Mouse (Mus musculus) thymus, postnatal 14 days (tissue): ENCODE measurements around the gene Cracr2b.
"Not testable (repeated sequence)": the region's sequence is repeated elsewhere in the genome, so short reads cannot be mapped to it uniquely, and the experiment has no call there.

Experiments used
- DNase-seq: peaks from one replicate; pipeline ENCODE4 v3.0.0; 2021

Cracr2b gene

GRCm38 (mm10) chr7:141433517-141434400 lies 27.1 kb upstream of the Cracr2b start:
- peak; percentile 5 for DNase-seq

GRCm38 (mm10) chr7:141434464-141434863 lies 26.4 kb upstream of the Cracr2b start:
- DNase-seq: peak; percentile 48

GRCm38 (mm10) chr7:141435129-141435855 lies 25.6 kb upstream of the Cracr2b start:
- DNase-seq: peak; percentile 77

GRCm38 (mm10) chr7:141435856-141436522 lies 24.9 kb upstream of the Cracr2b start:
- DNase-seq: peak; percentile 9

GRCm38 (mm10) chr7:141436523-141436892 lies 24.4 kb upstream of the Cracr2b start:
- no peak for DNase-seq

GRCm38 (mm10) chr7:141437178-141438120 lies 23.4 kb upstream of the Cracr2b start, which contains the start of gene Slc25a22:
Gene Slc25a22, minus strand, starts transcription at chr7:141437892.
- peak; percentile 89 for DNase-seq

- no peak for DNase-seq
These were observed 22.5 kb upstream of the Cracr2b start for GRCm38 (mm10) chr7:141438201-141438968.

GRCm38 (mm10) chr7:141439140-141439679 lies 21.7 kb upstream of the Cracr2b start:
- DNase-seq: no peak

- DNase-seq: no peak
These were observed 21.1 kb upstream of the Cracr2b start for GRCm38 (mm10) chr7:141439811-141440210.

- peak; percentile 57 for DNase-seq
These were observed 20.3 kb upstream of the Cracr2b start for GRCm38 (mm10) chr7:141440613-141441012.

GRCm38 (mm10) chr7:141441460-141441859 lies 19.4 kb upstream of the Cracr2b start:
- no peak for DNase-seq

- DNase-seq: no peak
These were observed 18.7 kb upstream of the Cracr2b start for GRCm38 (mm10) chr7:141442199-141442598.

- DNase-seq: peak; percentile 58
These were observed 17.6 kb upstream of the Cracr2b start for GRCm38 (mm10) chr7:141443081-141443821.

- DNase-seq: peak; percentile 71
These were observed 17.1 kb upstream of the Cracr2b start, which contains the start of gene Pidd1 for GRCm38 (mm10) chr7:141443828-141444237. Gene Pidd1, minus strand, starts transcription at chr7:141444025.

GRCm38 (mm10) chr7:141446374-141446773 lies 14.5 kb upstream of the Cracr2b start:
- DNase-seq: not testable (repeated sequence)

GRCm38 (mm10) chr7:141447110-141447991 lies 13.5 kb upstream of the Cracr2b start, which contains the start of gene Rplp2:
Gene Rplp2, plus strand, starts transcription at chr7:141447370.
- peak; percentile 94 for DNase-seq

- no peak for DNase-seq
These were observed 9.0 kb upstream of the Cracr2b start for GRCm38 (mm10) chr7:141451928-141452327.

GRCm38 (mm10) chr7:141453636-141454035 lies 7.3 kb upstream of the Cracr2b start:
- no peak for DNase-seq

GRCm38 (mm10) chr7:141454967-141455551 lies 5.8 kb upstream of the Cracr2b start, which contains the start of gene Pnpla2:
Gene Pnpla2, plus strand, starts transcription at chr7:141455198.
- peak; percentile 98 for DNase-seq
